In genomic region chr17:35509284-35509683, GRCm38 (mm10) we compare ENCODE assay signal across 9 mouse cellular contexts. TPM values are rescaled to one million over a fixed set of nuclear protein-coding genes. Genes with fewer than 3 reads are reported as not detected.
DNase-seq lines count a peak whose midpoint lies in the region; ATAC-seq and TF ChIP-seq lines count a peak whose summit lies in the region.
"Had no signal": no experiment of that assay in that cellular context is flagged by ENCODE, and none has a peak within 500 bp of the region (broad histone marks: within the 10 kb centered on the region; RNA-seq: fewer than 3 reads in every experiment).

No protein-coding gene starts in this region.

- no peak overlapping the region for H3K27ac ChIP-seq in layer of hippocampus, adult 2 months
- no peak overlapping the region for H3K27ac ChIP-seq in forebrain, embryonic 12.5 days
- H3K27ac ChIP-seq: embryonic facial prominence, embryonic 12.5 days had no signal

- peak; percentile 36; the same call in 1 of the 2 replicates for TF ChIP-seq CTCF in layer of hippocampus, adult 2 months (conservative IDR thresholded peaks at IDR 0.05)

- no peak overlapping the region for H3K4me3 ChIP-seq in layer of hippocampus, adult 2 months
- H3K4me3 ChIP-seq in forebrain, embryonic 12.5 days (replicated peaks): no peak overlapping the region
- H3K4me3 ChIP-seq: embryonic facial prominence, embryonic 12.5 days had no signal

- peaks cover 12% of the 10 kb centered on the region for H3K4me1 ChIP-seq in forebrain, embryonic 12.5 days

- H3K36me3 ChIP-seq in forebrain, embryonic 12.5 days (replicated peaks): peaks cover 10% of the 10 kb centered on the region

- peak; percentile 25; the same call in 1 of the 2 replicates for ATAC-seq in forebrain, embryonic 12.5 days (ENCODE audit: low FRiP score)

- no peaks in the 10 kb centered on the region for H3K9me3 ChIP-seq in forebrain, embryonic 12.5 days
- H3K9me3 ChIP-seq: embryonic facial prominence, embryonic 12.5 days had no signal

- WGBS in forebrain, embryonic 12.5 days: 29% methylated on average over 8 of the region's 8 CpGs

- H3K27me3 ChIP-seq in forebrain, embryonic 12.5 days: peaks cover 50% of the 10 kb centered on the region

- no peak overlapping the region for H3K9ac ChIP-seq in forebrain, embryonic 12.5 days
- H3K9ac ChIP-seq: embryonic facial prominence, embryonic 12.5 days had no signal

- no peak overlapping the region for H3K4me2 ChIP-seq in forebrain, embryonic 12.5 days
- H3K4me2 ChIP-seq: embryonic facial prominence, embryonic 12.5 days had no signal

- no peak for DNase-seq in layer of hippocampus, adult 2 months (ENCODE audit: low spot score in 2 of 2)
- DNase-seq in layer of hippocampus, postnatal 10 days (ENCODE audit: low spot score in 2 of 2): no peak
- peak; percentile 55 for DNase-seq in MN1 (ENCODE audit: low spot score)
- DNase-seq in lung, postnatal 14 days: peak; percentile 58
- no peak for DNase-seq in urinary bladder, postnatal 10 days (ENCODE audit: low spot score)
- no peak for DNase-seq in adipocyte (ENCODE audit: low spot score)
- DNase-seq in gastrocnemius, adult 18-20 months (ENCODE audit: low spot score): no peak

RNA-seq across cellular contexts. Expression of gene Pou5f1, which starts 3.5 kb away (rescaled TPM):
- total RNA-seq in layer of hippocampus, adult 2 months (2021): under 1 TPM in 1 of 2 experiments, not detected in 1; 0.52 TPM
- total RNA-seq in layer of hippocampus, postnatal 10 days (2021): under 1 TPM in 1 of 2 experiments, not detected in 1; 0.25 TPM
- 0.14 TPM in 1 of 2 replicates, not detected in the other for polyA plus RNA-seq in forebrain, embryonic 12.5 days (2016; fragmentation: Nextera tagmentation; extraction: Ambion mirVana)
- not detected for total RNA-seq in gastrocnemius, adult 18-20 months (2021)
- polyA plus RNA-seq: embryonic facial prominence, embryonic 12.5 days had no signal

RNA-seq across cellular contexts. Expression of gene Tcf19, which starts 7.3 kb away (rescaled TPM):
- 1 to 10 TPM; 4.7 to 7.2 TPM for total RNA-seq in layer of hippocampus, adult 2 months (2021)
- total RNA-seq in layer of hippocampus, postnatal 10 days (2021): 1 to 10 TPM; 7.5 to 8.0 TPM
- polyA plus RNA-seq in forebrain, embryonic 12.5 days (2016; fragmentation: Nextera tagmentation; extraction: Ambion mirVana): 53.4 and 59.0 TPM in 2 replicates
- under 1 TPM; 0.66 TPM for total RNA-seq in gastrocnemius, adult 18-20 months (2021)

RNA-seq across cellular contexts. Expression of gene Cchcr1, which starts 7.6 kb away (rescaled TPM):
- total RNA-seq in layer of hippocampus, adult 2 months (2021): 10 to 100 TPM; 11.0 to 12.6 TPM
- 1 to 10 TPM; 7.7 to 9.7 TPM for total RNA-seq in layer of hippocampus, postnatal 10 days (2021)
- polyA plus RNA-seq in forebrain, embryonic 12.5 days (2016; fragmentation: Nextera tagmentation; extraction: Ambion mirVana): 19.0 and 19.1 TPM in 2 replicates
- total RNA-seq in gastrocnemius, adult 18-20 months (2021): 1 to 10 TPM; 1.3 to 2.1 TPM

RNA-seq across cellular contexts. Expression of gene Psors1c2, which starts 23.7 kb away (rescaled TPM):
- total RNA-seq in layer of hippocampus, adult 2 months (2021): 1 to 10 TPM in 1 of 2 experiments, under 1 TPM in 1; 0.59 to 1.1 TPM
- total RNA-seq in layer of hippocampus, postnatal 10 days (2021): not detected
- 1.1 and 1.5 TPM in 2 replicates for polyA plus RNA-seq in forebrain, embryonic 12.5 days (2016; fragmentation: Nextera tagmentation; extraction: Ambion mirVana)
- not detected for total RNA-seq in gastrocnemius, adult 18-20 months (2021)

RNA-seq across cellular contexts. Expression of gene H2-Q10, which starts 39.4 kb away (rescaled TPM):
- under 1 TPM; 0.12 to 0.15 TPM for total RNA-seq in layer of hippocampus, adult 2 months (2021)
- total RNA-seq in layer of hippocampus, postnatal 10 days (2021): under 1 TPM in 1 of 2 experiments, not detected in 1; 0.07 TPM
- polyA plus RNA-seq in forebrain, embryonic 12.5 days (2016; fragmentation: Nextera tagmentation; extraction: Ambion mirVana): 0.04 TPM in 1 of 2 replicates, not detected in the other
- total RNA-seq in gastrocnemius, adult 18-20 months (2021): 1 to 10 TPM in 1 of 2 experiments, under 1 TPM in 1; 0.39 to 1.2 TPM

Comparison
In these comparisons a context has a peak if more than half of its experiments do, and no peak if none do; other contexts are left out.
1. DNase-seq: peak in MN1 (single experiment) and lung, postnatal 14 days (single experiment); none in layer of hippocampus, adult 2 months (0 of 2), layer of hippocampus, postnatal 10 days (0 of 2), urinary bladder, postnatal 10 days (single experiment), adipocyte (single experiment) and gastrocnemius, adult 18-20 months (single experiment).